Mouse (Mus musculus) limb, embryonic 15.5 days (tissue): ENCODE measurements around the gene Myo3b. TPM values are rescaled to one million over a fixed set of nuclear protein-coding genes. Genes with fewer than 3 reads are reported as not detected.

Source experiments
- ATAC-seq: fragments of 200-750 bp; cut with Nextera tagmentation; 2 replicates; pipeline ENCODE4 v1.8.0; 2017; ENCODE audit warnings: low read depth, moderate TSS enrichment; ENCODE audit not compliant: insufficient number of reproducible peaks, low FRiP score, low TSS enrichment
- H3K27ac ChIP-seq: fragments of 300-500 bp; sonication (generic); 2 replicates; pipeline ENCODE4 v1.5.1; 2015; ENCODE audit warnings: moderate library complexity, mild to moderate bottlenecking, inconsistent platforms
- H3K27me3 ChIP-seq: fragments of 300-500 bp; sonication (generic); 2 replicates; pipeline ENCODE4 v1.6.1; 2015; ENCODE audit warnings: inconsistent platforms
- H3K36me3 ChIP-seq: fragments of 300-500 bp; sonication (generic); 2 replicates; pipeline ENCODE4 v1.6.1; 2015; ENCODE audit warnings: inconsistent platforms
- H3K4me1 ChIP-seq: fragments of 300-500 bp; sonication (generic); 2 replicates; pipeline ENCODE4 v1.6.1; 2015; ENCODE audit warnings: inconsistent platforms
- H3K4me2 ChIP-seq: fragments of 300-500 bp; sonication (generic); 2 replicates; pipeline ENCODE4 v1.6.1; 2015; ENCODE audit warnings: mild to moderate bottlenecking, inconsistent platforms
- H3K4me3 ChIP-seq: fragments of 300-500 bp; sonication (generic); 2 replicates; pipeline ENCODE4 v1.5.1; 2015; ENCODE audit warnings: mild to moderate bottlenecking, inconsistent platforms
- H3K9ac ChIP-seq: fragments of 300-500 bp; sonication (generic); 2 replicates; pipeline ENCODE4 v1.6.1; 2015; ENCODE audit warnings: inconsistent platforms
- H3K9me3 ChIP-seq: fragments of 300-500 bp; sonication (generic); 2 replicates; pipeline ENCODE4 v1.6.1; 2016; ENCODE audit warnings: inconsistent platforms
- WGBS: fragments of 180-500 bp; shearing (Covaris S2); methylation state at CpG from one replicate; pipeline ENCODE4 v1.1.7; 2015; 5-methylcytosine and 5-hydroxymethylcytosine counted together
- polyA plus RNA-seq: library from polyadenylated mRNA; unstranded; fragments of >200 nt; fragmentation: Nextera tagmentation; extraction: Ambion mirVana; gene quantifications from 2 replicates; pipeline ENCODE4 v1.2.1, GENCODE M21; 2015

Gene Myo3b
- polyA plus RNA-seq, 1 experiment from 2014 or later, result not detected

GRCm38 (mm10) chr2:70182150-70182670, 143.3 kb downstream of the Myo3b start:
- H3K36me3 ChIP-seq, result no peaks in the 10 kb centered on the region
- H3K9ac ChIP-seq, result no peak overlapping the region
- H3K4me2 ChIP-seq, result no peak overlapping the region
- H3K4me3 ChIP-seq, result no peak overlapping the region
- H3K27me3 ChIP-seq, result no peaks in the 10 kb centered on the region
- no peak overlapping the region for H3K27ac ChIP-seq
- 91% methylated on average over 8 of the region's 8 CpGs for WGBS
- no peaks in the 10 kb centered on the region for H3K4me1 ChIP-seq
- ATAC-seq, result no peak
- H3K9me3 ChIP-seq, result no peaks in the 10 kb centered on the region

- ATAC-seq, result no peak
- Histone ChIP-seq H3K27me3 (no peaks in the 10 kb centered on the region; the same call in 1 of the 2 replicates), H3K9me3 (no peaks in the 10 kb centered on the region), H3K27ac (no peak overlapping the region), H3K4me1 (no peaks in the 10 kb centered on the region), H3K4me2 (no peak overlapping the region), H3K4me3 (no peak overlapping the region), H3K9ac (no peak overlapping the region), H3K36me3 (no peaks in the 10 kb centered on the region)
- WGBS, result 75% methylated on average over 6 of the region's 6 CpGs
These were observed 148.1 kb downstream of the Myo3b start for GRCm38 (mm10) chr2:70187040-70187439.

GRCm38 (mm10) chr2:70195418-70196248, 156.7 kb downstream of the Myo3b start:
- Histone ChIP-seq H3K27ac (no peak overlapping the region), H3K4me3 (no peak overlapping the region)
- WGBS, result 76% methylated on average over 9 of the region's 9 CpGs

GRCm38 (mm10) chr2:70201796-70202555, 163.1 kb downstream of the Myo3b start:
- H3K4me2 ChIP-seq, result no peak overlapping the region
- H3K36me3 ChIP-seq, result no peaks in the 10 kb centered on the region
- no peak overlapping the region for H3K4me3 ChIP-seq
- no peaks in the 10 kb centered on the region for H3K9me3 ChIP-seq
- H3K9ac ChIP-seq, result no peak overlapping the region
- ATAC-seq, result no peak
- H3K27me3 ChIP-seq, result no peaks in the 10 kb centered on the region
- 32% methylated on average over 11 of the region's 11 CpGs for WGBS
- peaks cover 4% of the 10 kb centered on the region for H3K4me1 ChIP-seq
- H3K27ac ChIP-seq, result no peak overlapping the region

More at GRCm38 (mm10) chr2:70195418-70196248, 156.7 kb downstream of the Myo3b start:
- H3K9ac ChIP-seq, result no peak overlapping the region
- no peaks in the 10 kb centered on the region for H3K9me3 ChIP-seq
- no peak overlapping the region for H3K4me2 ChIP-seq
- no peaks in the 10 kb centered on the region for H3K27me3 ChIP-seq
- no peaks in the 10 kb centered on the region for H3K36me3 ChIP-seq
- ATAC-seq, result no peak
- H3K4me1 ChIP-seq, result no peaks in the 10 kb centered on the region

GRCm38 (mm10) chr2:70202578-70203167, 163.7 kb downstream of the Myo3b start:
- Histone ChIP-seq H3K9me3 (no peaks in the 10 kb centered on the region), H3K36me3 (no peaks in the 10 kb centered on the region), H3K4me3 (no peak overlapping the region), H3K27ac (no peak overlapping the region), H3K4me1 (peaks cover 4% of the 10 kb centered on the region), H3K27me3 (no peaks in the 10 kb centered on the region), H3K9ac (no peak overlapping the region), H3K4me2 (no peak overlapping the region)
- no peak for ATAC-seq
- 25% methylated on average over 8 of the region's 8 CpGs for WGBS

- H3K4me3 ChIP-seq, result no peak overlapping the region
- no peak overlapping the region for H3K4me2 ChIP-seq
- 86% methylated on average over 1 of the region's 1 CpGs for WGBS
- ATAC-seq, result no peak
- no peaks in the 10 kb centered on the region for H3K27me3 ChIP-seq
- no peaks in the 10 kb centered on the region for H3K36me3 ChIP-seq
- no peaks in the 10 kb centered on the region for H3K4me1 ChIP-seq
- no peak overlapping the region for H3K27ac ChIP-seq
- H3K9me3 ChIP-seq, result 0 out of 2 replicates have a peak, but pooled peaks cover 5% of the 10 kb centered on the region
- no peak overlapping the region for H3K9ac ChIP-seq
These were observed 169.5 kb downstream of the Myo3b start for GRCm38 (mm10) chr2:70208411-70208810.

GRCm38 (mm10) chr2:70209790-70210189, 170.9 kb downstream of the Myo3b start:
- ATAC-seq, result no peak
- H3K4me3 ChIP-seq, result no peak overlapping the region
- 0 out of 2 replicates have a peak, but pooled peaks cover 5% of the 10 kb centered on the region for H3K9me3 ChIP-seq
- no peaks in the 10 kb centered on the region for H3K27me3 ChIP-seq
- H3K9ac ChIP-seq, result no peak overlapping the region
- H3K4me1 ChIP-seq, result no peaks in the 10 kb centered on the region
- H3K36me3 ChIP-seq, result no peaks in the 10 kb centered on the region
- H3K27ac ChIP-seq, result no peak overlapping the region
- WGBS, result 88% methylated on average over 3 of the region's 3 CpGs
- H3K4me2 ChIP-seq, result no peak overlapping the region

- WGBS, result 78% methylated on average over 22 of the region's 22 CpGs
- Histone ChIP-seq H3K9ac (no peak overlapping the region), H3K4me1 (no peaks in the 10 kb centered on the region), H3K36me3 (no peaks in the 10 kb centered on the region), H3K9me3 (0 out of 2 replicates have a peak, but pooled peaks cover 5% of the 10 kb centered on the region), H3K4me3 (no peak overlapping the region), H3K27ac (no peak overlapping the region), H3K4me2 (no peak overlapping the region), H3K27me3 (no peaks in the 10 kb centered on the region)
- no peak for ATAC-seq
These were observed 171.8 kb downstream of the Myo3b start for GRCm38 (mm10) chr2:70210427-70211332.

- Histone ChIP-seq H3K36me3 (no peaks in the 10 kb centered on the region), H3K9me3 (0 out of 2 replicates have a peak, but pooled peaks cover 5% of the 10 kb centered on the region), H3K27ac (no peak overlapping the region), H3K27me3 (no peaks in the 10 kb centered on the region), H3K4me3 (no peak overlapping the region), H3K4me1 (no peaks in the 10 kb centered on the region), H3K4me2 (no peak overlapping the region), H3K9ac (no peak overlapping the region)
- ATAC-seq, result no peak
- 82% methylated on average over 8 of the region's 8 CpGs for WGBS
These were observed 175.5 kb downstream of the Myo3b start for GRCm38 (mm10) chr2:70214401-70214800.

- H3K27ac ChIP-seq, result no peak overlapping the region
- no peak for ATAC-seq
- WGBS, result 68% methylated on average over 3 of the region's 3 CpGs
These were observed 178.9 kb downstream of the Myo3b start for GRCm38 (mm10) chr2:70217800-70218199.

GRCm38 (mm10) chr2:70218469-70218868, 179.5 kb downstream of the Myo3b start:
- Histone ChIP-seq H3K36me3 (no peaks in the 10 kb centered on the region), H3K27ac (no peak overlapping the region), H3K4me2 (no peak overlapping the region), H3K27me3 (no peaks in the 10 kb centered on the region), H3K9ac (no peak overlapping the region), H3K9me3 (no peaks in the 10 kb centered on the region), H3K4me1 (no peaks in the 10 kb centered on the region), H3K4me3 (no peak overlapping the region)
- 33% methylated on average over 8 of the region's 8 CpGs for WGBS
- no peak for ATAC-seq

More at GRCm38 (mm10) chr2:70217800-70218199, 178.9 kb downstream of the Myo3b start:
- Histone ChIP-seq H3K4me2 (no peak overlapping the region), H3K4me1 (no peaks in the 10 kb centered on the region), H3K36me3 (no peaks in the 10 kb centered on the region), H3K4me3 (no peak overlapping the region), H3K9me3 (no peaks in the 10 kb centered on the region), H3K27me3 (no peaks in the 10 kb centered on the region), H3K9ac (no peak overlapping the region)
